Mouse (Mus musculus): ENCODE measurements at regions not wholly inside any gene's neighbourhood (a gene's known extent, or its start where the extent isn't known, plus 50 kb on each side); places are given as distances from the start of the nearest gene placed in this dataset.
A peak's percentile ranks its signal among the peaks of the same experiment; 100 is the strongest.

- H3K4me2 ChIP-seq (ENCODE audit: low read length), result no peak overlapping the region
- H3K27ac ChIP-seq, result no peak overlapping the region
- H3K4me1 ChIP-seq (replicated peaks; ENCODE audit: insufficient read depth, low read length), result no peaks in the 10 kb centered on the region
- H3K36me3 ChIP-seq (ENCODE audit: insufficient read depth, low read length), result no peaks in the 10 kb centered on the region
- peak; percentile 45 for TF ChIP-seq CTCF (IDR thresholded peaks at IDR 0.05; ENCODE audit: low read depth)
- 76% methylated on average over 2 of the region's 2 CpGs for WGBS
- H3K9me3 ChIP-seq (replicated peaks; ENCODE audit: low read length), result no peaks in the 10 kb centered on the region
- no peak overlapping the region for H3K9ac ChIP-seq (ENCODE audit: low read depth, low read length)
- no peak overlapping the region for H3K4me3 ChIP-seq (replicated peaks; ENCODE audit: low read depth, low read length)
- DNase-seq (ENCODE audit: low spot score) (no peak), ATAC-seq (replicated peaks; ENCODE audit: low FRiP score, low read depth) (no peak)
- H3K27me3 ChIP-seq (ENCODE audit: insufficient read depth, low read length), result no peaks in the 10 kb centered on the region
Observed at GRCm38 (mm10) chr1:152313480-152313879, 73.0 kb downstream of the Tsen15 start.

GRCm38 (mm10) chr1:152305461-152305860 lies 81.0 kb downstream of the Tsen15 start:
- Histone ChIP-seq H3K4me1 (replicated peaks; ENCODE audit: insufficient read depth, low read length) (no peaks in the 10 kb centered on the region), H3K4me2 (ENCODE audit: low read length) (no peak overlapping the region), H3K9me3 (replicated peaks; ENCODE audit: low read length) (no peaks in the 10 kb centered on the region), H3K36me3 (ENCODE audit: insufficient read depth, low read length) (no peaks in the 10 kb centered on the region), H3K27me3 (ENCODE audit: insufficient read depth, low read length) (no peaks in the 10 kb centered on the region), H3K27ac (no peak overlapping the region), H3K9ac (ENCODE audit: low read depth, low read length) (no peak overlapping the region), H3K4me3 (replicated peaks; ENCODE audit: low read depth, low read length) (no peak overlapping the region)
- ATAC-seq (replicated peaks; ENCODE audit: low FRiP score, low read depth), result no peak
- TF ChIP-seq CTCF (IDR thresholded peaks at IDR 0.05; ENCODE audit: low read depth), result no peak
- no peak for DNase-seq (ENCODE audit: low spot score)
- 91% methylated on average over 3 of the region's 3 CpGs for WGBS

- Histone ChIP-seq H3K36me3 (ENCODE audit: insufficient read depth, low read length) (no peaks in the 10 kb centered on the region), H3K4me1 (replicated peaks; ENCODE audit: insufficient read depth, low read length) (no peaks in the 10 kb centered on the region), H3K27me3 (ENCODE audit: insufficient read depth, low read length) (no peaks in the 10 kb centered on the region), H3K4me3 (replicated peaks; ENCODE audit: low read depth, low read length) (no peak overlapping the region), H3K9me3 (replicated peaks; ENCODE audit: low read length) (no peaks in the 10 kb centered on the region), H3K27ac (no peak overlapping the region), H3K9ac (ENCODE audit: low read depth, low read length) (no peak overlapping the region), H3K4me2 (ENCODE audit: low read length) (no peak overlapping the region)
- no peak for TF ChIP-seq CTCF (IDR thresholded peaks at IDR 0.05; ENCODE audit: low read depth)
- ATAC-seq (replicated peaks; ENCODE audit: low FRiP score, low read depth) (no peak), DNase-seq (ENCODE audit: low spot score) (no peak)
- 67% methylated on average over 14 of the region's 14 CpGs for WGBS
Observed at GRCm38 (mm10) chr1:152304487-152305130, 81.9 kb downstream of the Tsen15 start.

GRCm38 (mm10) chr1:152301355-152301754 lies 85.1 kb downstream of the Tsen15 start:
- H3K27me3 ChIP-seq (ENCODE audit: insufficient read depth, low read length), result no peaks in the 10 kb centered on the region
- no peak for DNase-seq (ENCODE audit: low spot score)
- no peak overlapping the region for H3K4me3 ChIP-seq (replicated peaks; ENCODE audit: low read depth, low read length)
- no peaks in the 10 kb centered on the region for H3K36me3 ChIP-seq (ENCODE audit: insufficient read depth, low read length)
- no peaks in the 10 kb centered on the region for H3K4me1 ChIP-seq (replicated peaks; ENCODE audit: insufficient read depth, low read length)
- no peak overlapping the region for H3K9ac ChIP-seq (ENCODE audit: low read depth, low read length)
- no peaks in the 10 kb centered on the region for H3K9me3 ChIP-seq (replicated peaks; ENCODE audit: low read length)
- no peak for TF ChIP-seq CTCF (IDR thresholded peaks at IDR 0.05; ENCODE audit: low read depth)
- WGBS, result 87% methylated on average over 8 of the region's 8 CpGs
- no peak overlapping the region for H3K27ac ChIP-seq
- H3K4me2 ChIP-seq (ENCODE audit: low read length), result no peak overlapping the region
- no peak for ATAC-seq (replicated peaks; ENCODE audit: low FRiP score, low read depth)

- no peaks in the 10 kb centered on the region for H3K27me3 ChIP-seq (ENCODE audit: insufficient read depth, low read length)
- H3K9ac ChIP-seq (ENCODE audit: low read depth, low read length), result no peak overlapping the region
- WGBS, result 75% methylated on average over 9 of the region's 9 CpGs
- DNase-seq (ENCODE audit: low spot score), result no peak
- ATAC-seq (replicated peaks; ENCODE audit: low FRiP score, low read depth), result no peak
- no peaks in the 10 kb centered on the region for H3K4me1 ChIP-seq (replicated peaks; ENCODE audit: insufficient read depth, low read length)
- no peaks in the 10 kb centered on the region for H3K9me3 ChIP-seq (replicated peaks; ENCODE audit: low read length)
- no peak for TF ChIP-seq CTCF (IDR thresholded peaks at IDR 0.05; ENCODE audit: low read depth)
- no peak overlapping the region for H3K4me2 ChIP-seq (ENCODE audit: low read length)
- H3K4me3 ChIP-seq (replicated peaks; ENCODE audit: low read depth, low read length), result no peak overlapping the region
- H3K36me3 ChIP-seq (ENCODE audit: insufficient read depth, low read length), result no peaks in the 10 kb centered on the region
- no peak overlapping the region for H3K27ac ChIP-seq
Observed at GRCm38 (mm10) chr1:152292196-152292736, 94.2 kb downstream of the Tsen15 start.

GRCm38 (mm10) chr1:152290768-152291167 lies 95.7 kb downstream of the Tsen15 start:
- Histone ChIP-seq H3K9ac (ENCODE audit: low read depth, low read length) (no peak overlapping the region), H3K27me3 (ENCODE audit: insufficient read depth, low read length) (no peaks in the 10 kb centered on the region), H3K4me1 (replicated peaks; ENCODE audit: insufficient read depth, low read length) (no peaks in the 10 kb centered on the region), H3K4me3 (replicated peaks; ENCODE audit: low read depth, low read length) (no peak overlapping the region), H3K27ac (no peak overlapping the region), H3K36me3 (ENCODE audit: insufficient read depth, low read length) (no peaks in the 10 kb centered on the region), H3K4me2 (ENCODE audit: low read length) (peak overlapping the region; percentile 38), H3K9me3 (replicated peaks; ENCODE audit: low read length) (no peaks in the 10 kb centered on the region)
- TF ChIP-seq CTCF (IDR thresholded peaks at IDR 0.05; ENCODE audit: low read depth), result peak; percentile 88
- peak; percentile 85 for DNase-seq (ENCODE audit: low spot score)
- 31% methylated on average over 7 of the region's 7 CpGs for WGBS
- no peak for ATAC-seq (replicated peaks; ENCODE audit: low FRiP score, low read depth)
